Mouse (Mus musculus) gastrocnemius, postnatal 36 days (tissue): ENCODE measurements around the gene Robo1. TPM values are rescaled to one million over a fixed set of nuclear protein-coding genes. Genes with fewer than 3 reads are reported as not detected.
"Not testable (repeated sequence)": the region's sequence is repeated elsewhere in the genome, so short reads cannot be mapped to it uniquely, and the experiment has no call there.

Experiments
- DNase-seq, 2 experiments: peaks; one replicate each; pipeline ENCODE4 v3.0.0; 2022
- intact Hi-C: fragments of 180-260 bp; cut with DNase I; formaldehyde crosslinking; loops from one replicate; pipeline ENCODE4 v1.15.1; 2025
- total RNA-seq, 2 experiments: library from RNA; stranded (reverse); gene quantifications; 2 replicates each; pipeline ENCODE4 v1.2.3; 2021

Robo1 gene
- total RNA-seq, 2 experiments from 2014 or later: 1.8 to 1.9 TPM

DNA sequence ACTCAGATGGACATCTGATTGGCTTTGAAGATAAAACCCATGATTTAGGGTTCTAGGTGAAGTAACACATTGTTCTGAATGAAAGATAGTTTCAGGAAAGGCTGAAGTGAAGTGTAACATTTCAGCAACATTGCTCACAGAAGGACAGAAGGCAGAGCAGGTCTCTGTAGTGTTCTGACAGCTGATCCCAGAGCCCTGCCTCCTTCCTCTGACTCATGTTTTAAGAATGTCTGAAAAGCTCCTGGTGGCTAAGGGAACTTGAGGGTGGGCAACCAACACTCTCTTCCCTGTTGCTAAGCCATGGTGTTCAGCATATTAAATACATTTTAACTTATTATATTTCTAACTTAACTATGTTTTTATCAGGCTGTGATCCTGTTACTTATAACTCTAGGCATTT lies 126.3 kb downstream of the Robo1 start:
- intact Hi-C loops: no loop called here
- no peak for DNase-seq

DNA sequence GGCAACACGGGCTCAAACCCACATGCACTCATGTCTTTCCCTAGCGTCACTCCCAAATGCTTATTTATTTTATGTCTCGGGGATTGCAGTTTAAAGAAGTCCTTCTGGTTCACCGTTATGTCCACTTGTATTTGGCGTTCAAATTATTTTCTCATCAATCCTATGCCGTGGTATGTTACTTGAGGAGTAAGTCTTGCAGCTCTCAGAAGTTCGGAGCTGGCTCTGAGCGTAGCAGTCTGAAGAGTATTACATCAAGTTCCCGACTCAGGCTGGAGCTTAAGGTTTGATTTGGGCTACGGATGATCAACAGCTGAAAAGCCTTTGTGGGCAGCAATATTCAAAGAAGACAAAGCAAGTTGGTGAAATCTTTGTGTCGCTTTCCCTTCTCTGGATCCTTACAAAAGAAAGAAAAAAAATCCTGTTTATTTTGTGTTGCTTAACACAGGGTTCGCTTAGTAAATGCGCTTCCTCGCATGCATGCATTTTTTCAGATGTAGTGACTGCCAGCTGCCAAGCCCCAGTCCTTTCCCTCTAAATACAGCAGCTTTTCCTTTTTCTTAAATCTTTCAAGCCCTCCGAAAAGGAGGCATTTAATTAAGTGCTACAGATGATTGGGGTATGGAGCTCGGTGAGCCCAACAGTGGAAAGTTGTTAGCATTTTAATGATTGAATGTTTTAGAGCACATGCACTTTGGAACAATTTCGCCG lies 136.5 kb downstream of the Robo1 start:
- DNase-seq: no peak
- intact Hi-C loops: no loop called here

DNA sequence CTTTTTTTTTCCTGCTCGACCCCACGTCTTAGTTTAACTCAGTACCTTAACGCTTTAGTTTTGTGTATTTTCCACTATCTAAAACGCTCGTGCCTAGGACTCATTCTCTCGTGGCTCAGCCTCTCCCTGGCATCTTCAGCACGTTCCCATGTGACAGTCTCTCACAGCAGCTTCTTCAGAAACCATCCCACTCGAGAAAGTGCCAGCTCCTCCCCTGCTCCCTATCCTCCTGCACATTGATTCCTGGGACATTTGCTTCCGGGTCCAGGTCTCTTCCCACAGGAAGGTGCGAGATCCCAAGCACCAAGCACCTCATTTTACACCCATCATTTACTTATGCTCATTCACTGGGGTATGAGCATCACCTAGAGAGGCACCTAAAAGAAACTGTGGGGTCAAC lies 150.0 kb downstream of the Robo1 start:
- intact Hi-C loops: no loop called here
- DNase-seq: no peak

DNA sequence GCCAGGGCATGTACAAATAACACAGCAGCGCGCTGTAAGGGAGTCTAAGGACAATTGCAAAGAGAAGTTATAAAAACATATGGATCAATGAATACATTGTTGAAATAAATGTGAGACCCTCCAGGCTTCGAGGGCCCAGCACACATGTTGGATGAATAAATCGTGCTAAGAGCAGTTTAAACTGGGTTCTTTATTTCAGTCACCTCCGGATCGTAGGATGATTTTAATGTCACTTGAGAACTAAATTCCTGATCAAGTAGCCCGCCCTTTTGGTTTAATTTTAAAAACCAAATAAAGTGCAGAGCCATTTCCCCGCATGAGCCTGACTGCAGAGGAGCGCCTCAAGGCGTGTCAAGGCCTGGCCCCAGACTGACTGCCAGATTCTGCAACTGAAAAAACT lies 150.5 kb downstream of the Robo1 start:
- no peak for DNase-seq
- intact Hi-C loops: no loop called here

DNA sequence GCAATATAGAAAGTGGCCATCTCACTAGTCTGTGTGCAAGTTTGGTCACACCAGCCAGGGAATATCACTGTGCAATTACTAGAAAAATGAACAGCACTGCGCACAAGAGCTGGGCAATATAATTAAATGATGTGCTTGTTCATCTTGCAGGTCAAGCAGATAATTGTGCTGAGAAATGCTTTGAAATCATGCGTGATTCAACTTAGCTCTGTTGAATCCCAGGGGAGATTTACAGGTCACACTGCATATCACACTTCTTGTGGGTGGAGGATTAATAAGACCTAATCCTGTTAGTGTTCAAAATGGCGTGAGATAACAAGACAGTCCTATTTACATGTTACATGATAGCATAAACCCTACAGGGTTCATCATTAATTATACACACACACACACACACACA lies 157.6 kb downstream of the Robo1 start:
- intact Hi-C loops: no loop called here
- DNase-seq: no peak

DNA sequence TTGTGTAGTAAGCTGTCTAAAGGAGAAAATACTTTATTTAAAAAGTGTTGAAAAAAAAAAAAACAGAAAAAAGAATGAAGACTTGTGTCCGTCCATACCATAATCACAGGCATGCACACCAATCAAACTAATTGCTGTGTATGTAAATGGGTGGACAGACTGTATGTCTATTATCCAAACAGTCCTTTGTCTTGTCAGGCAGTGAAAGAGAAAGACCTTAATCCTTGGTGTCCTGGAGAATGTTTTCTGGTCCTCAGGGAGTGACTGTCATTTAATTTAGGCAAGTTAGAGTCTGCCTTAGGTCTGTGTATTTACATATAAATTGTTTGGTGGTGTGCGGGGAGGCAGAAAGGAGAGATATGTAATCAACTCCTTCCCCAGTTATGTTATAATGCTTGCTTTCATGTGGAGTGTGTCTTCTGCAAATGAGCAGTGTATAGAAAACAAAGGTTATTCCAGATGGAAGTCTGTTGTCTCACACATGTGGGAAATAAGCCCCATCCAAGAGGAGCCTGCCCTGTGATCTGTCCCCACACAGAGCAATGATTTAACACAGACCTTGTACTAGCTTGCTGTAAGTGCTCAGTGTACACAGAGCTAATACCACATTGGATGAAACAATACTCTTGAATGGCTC lies 162.0 kb downstream of the Robo1 start:
- DNase-seq: no peak
- intact Hi-C loops: no loop called here

DNA sequence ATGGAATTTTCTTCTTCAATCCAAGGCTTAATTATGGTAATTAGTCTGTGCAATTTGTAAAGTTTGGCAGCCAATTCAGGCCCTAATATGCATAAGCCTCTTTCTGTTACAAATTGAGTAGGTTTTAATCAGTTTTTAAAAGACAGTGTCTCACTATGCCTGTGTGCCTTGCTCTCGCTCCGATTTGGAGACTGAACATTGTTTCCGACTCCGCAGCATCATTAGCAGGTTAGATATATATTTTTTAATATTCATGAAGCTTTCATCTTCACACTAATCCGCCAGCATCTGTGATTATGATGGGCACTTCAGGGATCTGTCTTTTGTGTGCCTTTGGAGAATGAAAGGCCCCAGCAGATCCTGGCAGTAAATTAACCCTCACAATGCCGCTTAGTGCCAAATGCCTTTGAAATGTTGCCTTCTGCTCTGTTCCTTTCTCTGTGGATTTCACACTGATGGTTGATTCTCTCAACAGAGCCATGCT lies 202.7 kb downstream of the Robo1 start:
- DNase-seq: no peak
- intact Hi-C loops: no loop called here

DNA sequence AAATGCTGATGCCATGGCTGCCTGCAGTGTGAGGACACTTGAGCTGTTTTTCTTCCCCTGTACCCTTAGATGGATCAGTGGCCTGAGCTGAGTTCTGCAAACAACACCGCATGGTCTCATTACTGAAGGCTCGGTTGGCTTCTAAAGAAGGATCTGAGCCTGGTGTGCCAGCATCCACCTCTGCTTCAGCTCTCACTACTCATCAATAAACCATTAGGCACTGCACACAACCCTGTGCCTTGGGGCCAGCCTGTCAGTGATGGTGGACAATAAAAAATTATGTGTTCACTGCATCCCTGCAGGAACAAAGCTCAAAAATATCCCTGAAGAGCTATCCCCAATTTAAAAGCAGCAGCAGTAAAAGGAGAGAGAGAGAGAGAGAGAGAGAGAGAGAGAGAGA lies 223.2 kb downstream of the Robo1 start:
- intact Hi-C loops: no loop called here
- DNase-seq: no peak

DNA sequence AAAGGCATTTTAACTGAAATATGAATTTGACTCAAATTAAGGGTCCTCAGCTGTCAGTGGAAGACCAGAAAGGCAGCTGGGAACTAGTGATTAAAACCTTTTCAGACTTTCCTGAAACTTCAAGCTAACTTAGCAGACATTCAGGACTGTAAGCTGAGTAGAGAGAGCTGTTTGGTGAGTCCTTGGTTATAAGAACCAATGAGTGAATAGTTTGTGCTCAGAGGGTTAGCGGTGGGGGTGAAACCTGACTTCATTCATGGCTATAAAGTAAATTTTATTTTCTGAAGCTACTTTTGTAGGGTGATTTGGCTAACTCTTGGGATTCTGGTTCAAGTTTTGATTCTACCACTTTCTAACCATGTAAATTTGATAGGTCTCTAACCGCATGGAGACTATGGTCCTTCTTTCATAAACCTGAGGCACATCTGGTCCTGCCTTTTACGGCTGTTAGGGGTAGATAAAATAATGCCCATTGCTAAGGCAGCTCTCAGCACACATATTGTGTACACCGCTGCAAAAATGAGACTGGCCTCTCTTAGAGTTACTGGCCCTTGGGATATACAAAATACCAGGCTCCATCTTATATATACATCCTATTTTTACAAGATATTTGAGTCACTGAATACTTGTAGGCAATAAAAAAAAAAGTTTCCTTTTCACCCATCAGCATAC lies 225.9 kb downstream of the Robo1 start:
- intact Hi-C loops: no loop called here
- DNase-seq: no peak

DNA sequence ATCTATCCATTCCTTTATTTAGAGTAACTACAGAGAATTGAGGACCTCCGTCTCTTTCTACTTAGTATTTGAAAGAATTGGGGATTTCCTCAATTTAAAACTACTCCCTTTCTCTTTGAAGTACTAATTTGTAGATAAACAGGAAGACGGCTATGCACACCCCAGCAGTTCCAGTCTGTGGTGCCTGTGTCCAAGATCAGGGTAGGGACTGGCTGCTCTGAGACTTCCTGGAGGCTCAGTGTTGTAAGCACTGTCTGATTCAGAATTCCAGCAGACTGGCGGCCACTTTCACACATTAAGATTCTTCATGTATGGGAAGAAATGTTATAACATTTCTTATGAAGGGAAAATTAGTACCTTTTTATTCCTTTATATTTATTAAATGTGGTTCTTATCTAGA lies 230.1 kb downstream of the Robo1 start:
- no peak for DNase-seq
- intact Hi-C loops: no loop called here

DNA sequence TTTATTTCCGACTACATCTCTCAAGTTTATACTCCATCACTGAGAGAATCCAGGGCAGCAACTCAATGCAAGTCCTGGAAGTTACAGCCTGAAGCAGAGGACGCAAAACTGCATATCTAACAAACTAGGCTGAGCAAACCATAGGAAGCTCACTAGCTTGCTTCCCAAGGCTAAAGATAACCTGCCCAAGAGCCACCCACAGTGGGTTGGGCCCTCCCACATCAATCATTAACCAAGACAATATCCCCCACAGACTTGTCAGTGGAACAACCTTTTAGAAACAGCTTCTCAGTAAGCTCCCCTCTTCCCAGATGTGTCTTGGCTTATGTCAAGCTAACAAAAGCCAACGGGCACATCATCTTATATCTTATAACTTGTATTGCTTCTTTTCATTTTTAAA lies 235.8 kb downstream of the Robo1 start:
- intact Hi-C loops: no loop called here

DNA sequence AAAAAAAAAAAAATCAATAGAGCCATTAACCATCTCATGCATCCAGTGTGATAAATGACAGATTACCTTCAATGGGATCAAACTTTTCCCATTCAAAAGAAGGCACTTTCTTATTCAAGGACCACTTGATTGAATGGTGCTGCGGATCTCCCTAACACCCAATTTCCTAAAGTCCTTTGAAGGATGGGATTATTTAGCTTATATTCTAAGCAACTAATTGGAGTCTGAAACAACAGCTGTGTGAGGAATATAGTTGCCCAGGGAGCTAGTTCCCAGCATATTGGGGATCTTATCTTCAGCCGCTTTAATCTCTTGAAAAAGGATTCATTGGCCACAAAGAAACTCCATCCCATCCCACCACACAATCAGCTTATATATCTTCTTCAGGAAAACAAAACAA lies 236.8 kb downstream of the Robo1 start:
- no peak for DNase-seq
- intact Hi-C loops: no loop called here

More for the DNA sequence above, 235.8 kb downstream of the Robo1 start:
- no peak for DNase-seq

DNA sequence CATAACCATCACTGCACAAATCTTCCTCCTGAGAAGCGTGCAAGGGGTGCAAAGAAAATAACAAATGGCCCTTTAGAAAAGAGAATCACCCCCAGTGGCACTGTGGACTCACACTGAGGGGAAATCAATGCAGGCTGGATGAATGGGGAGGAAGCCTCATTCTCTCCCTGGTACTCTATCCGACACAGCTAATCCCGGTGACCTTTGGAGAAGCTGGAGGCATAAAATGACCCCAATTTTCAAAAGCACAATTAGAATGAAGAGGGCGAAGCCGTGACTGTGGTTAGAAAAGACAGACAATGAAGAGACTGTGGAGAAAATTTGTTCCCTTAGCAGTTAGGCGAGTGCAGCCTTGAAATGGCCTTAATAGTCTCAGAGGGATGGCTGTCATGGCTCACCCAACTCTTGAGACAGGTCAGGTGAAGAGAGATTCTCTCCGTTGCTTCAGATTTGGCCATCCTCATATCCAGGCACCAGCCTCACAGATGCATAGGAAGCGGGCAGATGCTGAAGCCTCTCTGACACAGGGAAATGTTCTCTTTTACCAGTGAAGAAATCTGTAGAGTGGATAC lies 243.7 kb downstream of the Robo1 start:
- intact Hi-C loops: no loop called here
- no peak for DNase-seq

DNA sequence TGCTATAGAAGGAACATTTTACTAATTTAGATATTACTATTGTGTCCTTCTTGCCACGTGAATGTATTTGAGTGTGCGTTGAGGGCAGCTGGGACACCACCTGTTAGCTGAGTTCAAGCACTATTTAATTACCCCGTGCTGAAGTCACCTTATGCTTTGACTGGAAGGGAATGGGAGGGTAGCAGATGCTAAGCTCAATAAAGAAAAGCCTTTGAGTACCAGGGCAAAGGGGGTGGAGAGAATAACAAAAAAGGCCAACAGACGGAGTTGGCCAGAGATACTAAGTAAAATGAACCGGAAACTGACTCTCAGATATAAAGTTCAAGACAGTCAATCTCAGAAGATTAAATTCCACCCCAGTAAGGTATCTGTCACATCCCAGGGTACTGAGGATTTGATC lies 245.6 kb downstream of the Robo1 start:
- no peak for DNase-seq
- intact Hi-C loops: no loop called here

DNA sequence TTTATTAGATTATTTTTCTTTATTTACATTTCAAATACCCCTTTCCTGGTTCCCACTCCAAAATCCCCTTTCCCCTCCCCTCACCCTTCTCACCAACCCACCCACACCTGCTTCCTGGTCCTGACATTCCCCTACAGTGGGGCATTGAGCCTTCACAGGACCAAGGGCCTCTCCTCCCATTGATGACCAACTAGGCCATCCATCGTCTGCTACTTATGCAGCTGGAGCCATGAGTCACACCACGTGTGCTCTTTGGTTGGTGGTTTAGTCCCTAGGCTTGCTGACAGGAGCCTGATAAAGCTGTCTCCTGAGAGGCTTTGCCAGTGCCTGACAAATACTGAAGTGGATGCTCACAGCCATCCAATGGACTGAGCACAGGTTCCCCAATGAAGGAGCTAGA lies 254.0 kb downstream of the Robo1 start:
- intact Hi-C loops, DNase-seq: not testable (repeated sequence)

DNA sequence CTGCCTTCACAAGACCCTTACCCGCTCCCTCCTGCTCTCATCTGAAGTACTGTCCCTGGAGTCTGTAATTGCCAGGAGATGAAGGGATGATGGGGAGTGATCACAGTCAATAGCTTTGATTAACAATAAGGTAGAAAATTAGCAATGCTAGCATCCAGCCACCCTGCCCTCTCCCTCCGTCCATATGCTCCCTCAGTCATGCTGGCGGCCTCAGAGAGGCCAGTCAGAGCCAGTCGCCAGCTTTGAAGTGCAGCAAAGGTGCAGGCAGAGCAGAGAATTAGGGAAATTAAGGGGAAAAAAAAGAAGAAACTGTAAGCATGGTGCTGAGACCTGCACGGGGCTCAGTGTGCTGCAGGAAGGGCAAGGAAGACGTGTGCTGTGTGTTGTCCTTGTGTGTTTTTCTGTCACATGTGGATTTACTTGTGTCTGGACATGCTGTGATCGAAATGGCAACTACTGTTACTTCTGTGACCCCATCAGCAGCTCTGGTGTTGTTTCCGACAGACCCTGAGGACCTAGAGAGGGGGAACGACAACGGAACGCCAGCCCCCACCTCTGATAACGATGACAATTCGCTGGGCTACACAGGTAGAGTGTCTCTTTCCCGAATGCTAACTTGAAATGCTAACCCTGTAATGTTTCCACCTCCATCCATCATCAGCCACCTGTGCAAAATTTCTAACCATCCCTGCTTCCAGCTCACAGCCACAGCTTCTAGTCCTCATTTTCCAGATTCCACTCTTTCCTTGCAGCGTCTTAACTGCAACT lies 255.3 kb downstream of the Robo1 start:
- intact Hi-C loops: no loop called here
- DNase-seq: no peak

DNA sequence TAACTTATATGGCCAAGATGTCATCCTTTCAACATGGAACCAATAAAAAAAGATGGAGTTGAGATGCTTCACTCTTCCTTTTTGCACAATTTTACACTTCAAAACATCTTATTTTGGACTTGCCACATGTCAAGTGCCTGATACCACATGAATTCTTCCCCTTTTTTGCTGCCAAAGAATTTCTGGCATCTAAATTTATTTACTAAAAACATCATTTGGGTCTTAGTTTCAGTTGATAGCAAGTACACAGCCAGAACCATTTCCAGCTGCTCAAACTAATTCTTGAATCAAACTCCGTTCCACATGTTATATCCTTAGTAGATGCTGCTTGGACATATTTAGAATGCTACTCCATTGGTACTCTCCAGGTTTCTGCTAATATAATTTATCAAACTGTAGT lies 267.1 kb downstream of the Robo1 start:
- no peak for DNase-seq
- intact Hi-C loops: no loop called here

DNA sequence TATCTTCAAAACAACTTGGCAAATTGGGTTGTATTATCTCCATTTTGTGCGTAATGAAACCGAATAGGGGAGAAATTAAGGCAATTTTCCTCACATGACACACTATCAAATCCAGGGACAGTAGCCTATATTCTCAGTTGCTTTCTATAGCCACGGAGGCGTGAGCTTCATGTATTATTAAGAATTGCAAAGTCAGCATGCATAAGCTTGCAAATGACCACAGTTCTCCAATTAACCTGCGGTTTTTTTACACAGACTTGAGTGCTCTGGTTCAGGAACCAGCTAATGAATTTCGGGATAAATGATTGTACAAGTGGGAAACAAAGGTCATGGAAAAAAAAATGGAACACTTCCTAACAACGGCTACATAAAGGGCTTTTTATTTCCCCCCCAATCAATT lies 268.9 kb downstream of the Robo1 start:
- intact Hi-C loops: no loop called here
- no peak for DNase-seq

DNA sequence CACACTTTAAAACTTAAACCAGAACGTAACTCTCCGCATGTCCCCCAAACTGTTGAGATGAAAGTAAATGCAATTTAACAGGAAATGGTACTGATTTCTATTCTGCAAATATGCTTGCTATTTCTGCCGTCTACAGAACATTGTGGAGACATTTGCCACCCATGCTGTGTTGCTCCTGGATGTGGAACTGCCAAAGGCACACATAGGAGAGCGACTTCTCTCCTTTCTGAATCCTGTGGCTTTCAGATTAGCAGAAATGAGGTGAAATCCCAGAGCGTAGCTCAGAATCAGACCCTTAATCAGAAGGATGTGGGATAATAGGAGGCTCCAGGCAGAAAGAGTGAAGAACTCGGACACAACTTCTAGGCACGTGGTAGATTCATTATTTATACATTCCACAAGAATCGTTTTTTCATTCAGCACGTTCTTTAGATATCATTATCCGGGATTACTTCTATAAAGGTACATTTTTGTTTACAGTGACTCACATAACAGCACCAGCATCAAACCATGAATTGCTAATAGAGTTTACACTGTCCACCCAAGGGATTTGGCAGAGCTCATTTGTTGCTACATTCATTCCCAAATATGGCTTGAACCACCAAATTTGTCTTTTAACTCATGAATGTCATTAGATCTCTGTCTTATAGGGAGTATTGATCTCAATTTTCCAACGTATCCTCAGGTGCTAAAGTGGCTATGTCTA lies 276.5 kb downstream of the Robo1 start:
- no peak for DNase-seq
- intact Hi-C loops: no loop called here

DNA sequence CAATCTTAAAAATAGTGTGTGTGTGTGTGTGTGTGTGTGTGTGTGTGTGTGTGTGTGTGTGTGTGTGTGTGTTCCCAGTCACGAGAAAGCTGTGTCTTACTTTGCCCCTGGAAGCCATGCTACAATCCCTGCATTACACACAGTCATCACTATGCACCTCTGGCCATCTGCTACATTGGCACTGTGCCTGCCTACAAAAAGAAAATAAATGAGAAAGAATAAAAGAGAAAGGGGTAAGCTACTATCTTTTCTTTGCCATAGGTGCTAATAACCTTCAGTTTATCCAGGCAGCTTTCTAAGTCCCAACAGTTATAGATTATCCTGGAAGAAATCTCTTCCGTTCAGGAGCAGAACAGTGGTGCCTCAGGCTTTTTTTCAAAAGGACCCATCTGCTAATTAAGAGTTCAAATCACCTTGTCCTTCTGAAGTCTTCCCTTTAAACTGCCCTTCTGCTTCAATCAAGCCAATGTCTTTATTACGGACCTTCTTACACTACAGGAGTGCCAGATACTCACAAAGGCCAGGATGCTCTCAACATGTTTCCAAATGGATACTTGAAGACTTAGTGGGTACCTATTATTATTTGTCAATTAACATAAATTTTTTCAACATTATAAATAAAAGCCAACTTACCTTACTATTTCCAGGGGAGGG lies 277.2 kb downstream of the Robo1 start:
- intact Hi-C loops: no loop called here

More for the DNA sequence above, 277.2 kb downstream of the Robo1 start:
- DNase-seq: no peak
